Mouse (Mus musculus) c-Kit-positive CD71-negative TER-119-negative erythroid progenitor cells, embryonic 14.5 days (primary cell): Measurements from ENCODE around the gene Il18.
"Not testable (repeated sequence)": the region's sequence is repeated elsewhere in the genome, so short reads cannot be mapped to it uniquely, and the experiment has no call there.

ENCODE experiments used
- DNase-seq: peaks from one replicate; pipeline ENCODE4 v3.0.0-alpha.2; 2013; ENCODE audit warnings: low read depth

The Il18 gene

DNA sequence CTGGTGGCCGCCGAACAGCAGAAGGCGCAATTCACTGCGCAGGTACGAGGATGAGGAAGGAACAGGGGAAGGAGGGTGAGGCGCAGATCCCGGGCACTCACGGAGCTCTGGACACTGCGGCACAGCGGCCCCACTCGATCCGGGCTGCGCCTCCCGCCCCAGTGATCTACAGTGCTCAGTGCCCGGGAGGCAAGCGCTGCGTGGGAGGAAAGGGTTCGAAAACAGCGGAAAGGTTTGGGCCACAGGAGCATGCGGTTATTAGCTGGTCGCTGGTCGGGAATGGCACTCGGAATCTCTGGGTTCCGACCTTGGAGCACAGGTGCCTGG is 49.3 kb downstream of the Il18 start:
- DNase-seq, result no peak

DNA sequence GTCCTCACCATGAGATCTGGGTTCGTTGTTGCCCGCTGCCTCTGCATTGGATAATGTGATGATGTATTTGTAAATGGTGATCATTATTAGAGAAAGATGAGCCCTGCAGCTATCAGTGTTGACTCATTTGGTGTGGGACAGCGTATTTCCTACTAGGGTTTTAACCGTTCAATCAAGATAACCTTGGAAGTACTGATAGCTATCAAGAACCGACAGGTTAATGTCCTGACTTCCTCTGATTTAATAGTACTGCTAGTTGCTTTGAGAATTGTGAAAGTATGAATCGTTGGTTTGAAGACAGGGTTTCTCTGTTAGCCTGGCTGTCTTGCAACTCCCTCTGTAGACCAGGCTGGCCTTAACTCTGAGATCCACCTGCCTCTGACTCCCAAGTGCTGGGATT is 49.7 kb downstream of the Il18 start:
- DNase-seq, result no peak

DNA sequence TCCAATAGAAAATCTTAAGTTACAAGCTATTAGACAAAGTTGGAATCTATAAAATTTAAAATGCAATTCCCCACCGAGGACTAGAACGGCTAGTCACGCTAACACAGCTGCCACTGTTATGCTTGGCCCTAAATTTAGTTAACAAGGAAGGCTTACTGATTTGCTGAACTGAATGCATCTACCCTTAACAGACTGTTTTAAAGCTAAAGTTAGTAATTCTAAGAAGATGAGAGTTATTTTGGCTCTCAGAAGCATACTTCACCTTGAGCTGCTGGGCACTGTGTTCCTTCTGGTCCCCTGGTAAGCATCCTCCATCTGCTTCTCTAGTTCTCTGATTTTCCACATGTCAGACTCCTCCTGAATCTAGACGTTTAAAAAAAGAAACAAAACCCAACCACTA is 57.5 kb downstream of the Il18 start:
- DNase-seq, result no peak

DNA sequence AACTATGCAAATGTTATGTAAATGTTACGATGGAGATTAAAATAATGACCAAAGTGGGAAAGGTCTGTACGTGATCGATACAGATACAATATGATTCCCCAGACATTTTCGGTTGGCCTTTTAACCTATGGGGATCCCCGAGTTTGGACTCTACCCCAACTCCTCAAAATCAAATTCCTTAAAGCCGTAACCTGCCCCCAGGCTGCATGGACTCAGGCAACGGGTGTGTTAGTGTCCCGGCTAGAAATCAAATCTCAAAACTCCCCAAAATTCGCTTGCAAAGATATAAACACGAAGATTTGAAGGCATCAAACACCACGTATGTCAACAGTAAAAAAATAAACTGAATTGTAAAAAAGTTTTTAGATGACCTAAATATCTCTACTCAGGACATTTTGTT is 61.5 kb downstream of the Il18 start:
- DNase-seq, result no peak

DNA sequence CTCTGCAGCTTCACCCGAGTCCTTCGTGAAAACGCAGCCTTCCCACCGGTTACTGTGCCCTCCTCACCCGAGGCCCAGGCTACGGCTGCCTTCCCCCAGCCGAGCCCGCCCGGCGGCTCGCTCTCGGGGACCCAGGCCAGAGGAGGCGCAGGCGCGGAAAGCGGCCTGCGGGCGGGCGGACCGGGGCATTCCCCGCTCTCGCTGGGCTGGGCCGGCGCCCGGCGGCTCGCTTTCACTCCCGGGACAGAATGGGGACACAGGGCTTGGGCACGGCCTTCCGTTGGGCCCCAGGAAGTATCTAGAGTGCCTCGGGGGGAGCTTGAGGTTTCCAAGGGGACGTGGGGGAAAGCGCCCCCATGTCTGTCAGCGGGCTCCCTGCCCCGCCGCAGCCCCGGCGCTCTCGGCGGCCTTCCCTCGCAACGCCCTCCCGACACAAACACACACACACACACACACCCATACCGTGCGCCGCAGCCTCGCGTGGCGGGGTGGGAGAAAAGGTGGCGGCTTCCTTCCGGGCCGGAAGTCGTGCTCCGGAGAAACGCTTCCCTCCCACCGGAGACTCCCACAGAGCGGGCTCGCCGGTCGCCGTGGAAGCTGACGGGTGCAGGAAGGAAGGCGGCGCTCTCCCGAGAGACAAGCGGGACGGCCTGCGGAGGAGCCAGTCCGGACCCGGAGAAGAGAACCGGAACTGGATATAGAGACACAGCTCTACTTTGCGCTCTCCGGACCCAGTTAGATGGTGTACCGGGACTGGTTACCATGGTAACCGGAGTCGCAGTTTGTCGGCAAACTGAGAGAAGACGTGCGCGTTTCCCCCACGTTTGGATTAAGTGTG is 62.4 kb downstream of the Il18 start, which contains the start of the genes Pih1d2 and Nkapd1:
TSS of gene Pih1d2 (plus strand) at position 556 of the 838 bp plus-strand sequence.
TSS of gene Nkapd1 (minus strand) at position 699 of the 838 bp plus-strand sequence.
- peak; percentile 92 for DNase-seq

DNA sequence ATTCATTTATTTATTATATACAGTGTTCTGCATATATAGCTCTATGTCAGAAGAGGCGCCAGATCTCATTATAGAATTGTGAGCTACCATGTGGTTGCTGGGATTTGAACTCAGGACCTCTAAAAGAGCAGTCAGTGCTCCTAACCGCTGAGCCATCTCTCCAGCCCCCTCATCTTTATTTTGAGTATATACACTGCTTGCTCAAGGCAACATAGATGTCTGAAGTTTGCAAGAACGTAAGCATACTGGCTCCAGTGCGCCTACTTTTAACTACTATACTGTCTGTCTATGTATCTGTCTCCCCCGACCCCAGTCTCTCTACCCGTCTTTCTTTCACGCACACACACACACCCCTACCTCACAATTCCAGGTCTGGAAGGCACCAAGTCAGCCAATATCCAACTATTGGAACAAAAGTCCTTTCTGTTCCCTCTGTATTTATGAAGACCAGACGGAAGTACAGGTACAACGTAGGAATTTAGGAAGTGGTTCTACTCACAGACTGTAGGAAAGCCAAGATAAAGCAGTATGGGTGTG is 63.2 kb downstream of the Il18 start:
- no peak for DNase-seq

DNA sequence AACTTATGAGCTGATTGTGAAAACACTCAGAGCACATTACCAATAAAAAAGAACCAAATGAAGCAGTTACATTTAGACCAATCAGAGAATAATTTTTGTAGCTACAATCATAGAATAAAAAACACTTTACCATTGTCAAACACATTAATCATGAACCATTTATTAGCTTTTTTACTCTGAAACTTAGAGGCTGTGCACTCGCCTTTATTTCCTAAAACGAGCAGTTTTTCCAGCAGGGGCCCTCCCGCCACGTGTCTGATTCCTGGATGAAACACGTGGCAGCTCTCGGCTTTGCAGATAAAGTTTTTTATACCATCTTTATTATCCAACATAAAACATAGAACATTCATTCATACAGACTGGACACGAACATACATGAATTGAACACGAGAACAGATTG is 76.3 kb downstream of the Il18 start:
- DNase-seq, result not testable (repeated sequence)
